Mouse (Mus musculus) liver, embryonic 16.5 days (tissue): ENCODE measurements around the gene Spats1. TPM values are rescaled to one million over a fixed set of nuclear protein-coding genes. Genes with fewer than 3 reads are reported as not detected.
A peak's percentile ranks its signal among the peaks of the same experiment; 100 is the strongest.

Experiments used
- ATAC-seq: fragments of 200-750 bp; cut with Nextera tagmentation; 2 replicates; pipeline ENCODE4 v1.8.0; 2017; ENCODE audit warnings: low read depth, mild to moderate bottlenecking, moderate number of reproducible peaks, moderate library complexity
- H3K27ac ChIP-seq: fragments of 300-500 bp; sonication (generic); 2 replicates; pipeline ENCODE4 v1.5.1; 2014; ENCODE audit warnings: mild to moderate bottlenecking, low read length
- H3K27me3 ChIP-seq: fragments of 300-500 bp; sonication (generic); 2 replicates; pipeline ENCODE4 v1.6.1; 2014; ENCODE audit warnings: low read depth, low read length, mixed read lengths; ENCODE audit not compliant: control insufficient read depth, insufficient read depth
- H3K36me3 ChIP-seq: fragments of 300-500 bp; sonication (generic); 2 replicates; pipeline ENCODE4 v1.6.1; 2014; ENCODE audit warnings: mild to moderate bottlenecking; ENCODE audit not compliant: control insufficient read depth, insufficient read depth
- H3K4me1 ChIP-seq: fragments of 300-500 bp; sonication (generic); 2 replicates; pipeline ENCODE4 v1.6.1; 2014; ENCODE audit warnings: low read depth, low read length, mixed read lengths; ENCODE audit not compliant: control insufficient read depth
- H3K4me2 ChIP-seq: fragments of 300-500 bp; sonication (generic); 2 replicates; pipeline ENCODE4 v1.6.1; 2014; ENCODE audit warnings: low read depth, low read length, mixed read lengths
- H3K4me3 ChIP-seq: fragments of 300-500 bp; sonication (generic); 2 replicates; pipeline ENCODE4 v1.5.1; 2014; ENCODE audit warnings: low read depth, mild to moderate bottlenecking, low read length
- H3K9ac ChIP-seq: fragments of 300-500 bp; sonication (generic); 2 replicates; pipeline ENCODE4 v1.6.1; 2014; ENCODE audit warnings: low read depth, low read length
- H3K9me3 ChIP-seq: fragments of 300-500 bp; sonication (generic); replicated peaks from 2 replicates; pipeline ENCODE4 v1.6.1; 2016; ENCODE audit warnings: low read length; ENCODE audit not compliant: control insufficient read depth
- WGBS: fragments of 180-500 bp; shearing (Covaris S2); extraction: QIAGEN DNeasy Blood & Tissue Kit; methylation state at CpG from one replicate; pipeline ENCODE4 v1.1.7; 2014; ENCODE audit not compliant: insufficient replicate concordance; 5-methylcytosine and 5-hydroxymethylcytosine counted together
- polyA plus RNA-seq: library from polyadenylated mRNA; unstranded; fragments of >200 nt; fragmentation: Nextera tagmentation; extraction: Ambion mirVana; gene quantifications from 2 replicates; pipeline ENCODE4 v1.2.1, GENCODE M21; 2015

Gene Spats1
- polyA plus RNA-seq, 1 experiment from 2014 or later, result 0.21 TPM

GRCm38 (mm10) chr17:45478234-45478825, 3.1 kb upstream of the Spats1 start:
- H3K4me2 ChIP-seq, result peak overlapping the region; percentile 4; the same call in 1 of the 2 replicates
- H3K9me3 ChIP-seq, result no peaks in the 10 kb centered on the region
- no peaks in the 10 kb centered on the region for H3K4me1 ChIP-seq
- H3K9ac ChIP-seq, result no peak overlapping the region
- H3K27me3 ChIP-seq, result peaks cover 18% of the 10 kb centered on the region
- H3K36me3 ChIP-seq, result no peaks in the 10 kb centered on the region
- H3K27ac ChIP-seq, result no peak overlapping the region
- ATAC-seq, result no peak
- no peak overlapping the region for H3K4me3 ChIP-seq
- 8% methylated on average over 12 of the region's 12 CpGs for whole genome bisulfite sequencing

- 65% methylated on average over 8 of the region's 8 CpGs for WGBS
- Histone ChIP-seq H3K9me3 (no peaks in the 10 kb centered on the region), H3K9ac (no peak overlapping the region), H3K4me1 (no peaks in the 10 kb centered on the region), H3K27me3 (peaks cover 18% of the 10 kb centered on the region), H3K4me3 (no peak overlapping the region), H3K27ac (no peak overlapping the region), H3K36me3 (no peaks in the 10 kb centered on the region), H3K4me2 (no peak overlapping the region)
- ATAC-seq, result no peak
Observed at GRCm38 (mm10) chr17:45474146-45474545, 1.1 kb downstream of the Spats1 start.

- Histone ChIP-seq H3K4me3 (no peak overlapping the region), H3K36me3 (no peaks in the 10 kb centered on the region), H3K27me3 (peaks cover 18% of the 10 kb centered on the region), H3K4me1 (no peaks in the 10 kb centered on the region), H3K9me3 (no peaks in the 10 kb centered on the region), H3K4me2 (no peak overlapping the region), H3K27ac (no peak overlapping the region), H3K9ac (no peak overlapping the region)
- no peak for ATAC-seq
- WGBS, result 55% methylated on average over 6 of the region's 6 CpGs
Observed at GRCm38 (mm10) chr17:45473667-45474066, 1.5 kb downstream of the Spats1 start.

GRCm38 (mm10) chr17:45470726-45471125, 4.5 kb downstream of the Spats1 start:
- Histone ChIP-seq H3K4me2 (no peak overlapping the region), H3K9ac (no peak overlapping the region), H3K4me3 (no peak overlapping the region), H3K36me3 (no peaks in the 10 kb centered on the region), H3K27ac (no peak overlapping the region), H3K9me3 (0 out of 2 replicates have a peak, but pooled peaks cover 3% of the 10 kb centered on the region), H3K4me1 (no peaks in the 10 kb centered on the region), H3K27me3 (peaks cover 12% of the 10 kb centered on the region)
- WGBS, result 55% methylated on average over 7 of the region's 7 CpGs
- ATAC-seq, result no peak

- H3K9ac ChIP-seq, result no peak overlapping the region
- no peaks in the 10 kb centered on the region; the same call in 1 of the 2 replicates for H3K27me3 ChIP-seq
- no peak for ATAC-seq
- H3K4me1 ChIP-seq, result no peaks in the 10 kb centered on the region
- no peak overlapping the region for H3K27ac ChIP-seq
- WGBS, result 66% methylated on average over 5 of the region's 5 CpGs
- no peak overlapping the region for H3K4me3 ChIP-seq
- H3K9me3 ChIP-seq, result 0 out of 2 replicates have a peak, but pooled peaks cover 3% of the 10 kb centered on the region
- H3K4me2 ChIP-seq, result no peak overlapping the region
- H3K36me3 ChIP-seq, result no peaks in the 10 kb centered on the region
Observed at GRCm38 (mm10) chr17:45468302-45468701, 6.9 kb downstream of the Spats1 start.

- 53% methylated on average over 2 of the region's 2 CpGs for WGBS
- 0 out of 2 replicates have a peak, but pooled peaks cover 3% of the 10 kb centered on the region for H3K9me3 ChIP-seq
- no peak overlapping the region for H3K27ac ChIP-seq
- H3K4me2 ChIP-seq, result no peak overlapping the region
- no peak for ATAC-seq
- no peaks in the 10 kb centered on the region for H3K27me3 ChIP-seq
- H3K9ac ChIP-seq, result no peak overlapping the region
- no peaks in the 10 kb centered on the region for H3K4me1 ChIP-seq
- H3K36me3 ChIP-seq, result no peaks in the 10 kb centered on the region
- H3K4me3 ChIP-seq, result no peak overlapping the region
Observed at GRCm38 (mm10) chr17:45466701-45467100, 8.5 kb downstream of the Spats1 start.

GRCm38 (mm10) chr17:45464255-45464654, 11.0 kb downstream of the Spats1 start:
- H3K4me1 ChIP-seq, result no peaks in the 10 kb centered on the region
- no peak overlapping the region for H3K4me3 ChIP-seq
- WGBS, result 69% methylated on average over 9 of the region's 9 CpGs
- ATAC-seq, result no peak
- H3K9me3 ChIP-seq, result 0 out of 2 replicates have a peak, but pooled peaks cover 3% of the 10 kb centered on the region
- no peak overlapping the region for H3K4me2 ChIP-seq
- no peaks in the 10 kb centered on the region for H3K36me3 ChIP-seq
- no peak overlapping the region for H3K9ac ChIP-seq
- no peaks in the 10 kb centered on the region for H3K27me3 ChIP-seq
- H3K27ac ChIP-seq, result no peak overlapping the region

- no peaks in the 10 kb centered on the region for H3K27me3 ChIP-seq
- no peak for ATAC-seq
- WGBS, result 75% methylated on average over 4 of the region's 4 CpGs
Observed at GRCm38 (mm10) chr17:45462506-45462905, 12.7 kb downstream of the Spats1 start.

GRCm38 (mm10) chr17:45459062-45459461, 16.2 kb downstream of the Spats1 start:
- no peak overlapping the region for H3K4me3 ChIP-seq
- WGBS, result 62% methylated on average over 7 of the region's 8 CpGs
- H3K36me3 ChIP-seq, result no peaks in the 10 kb centered on the region

More at GRCm38 (mm10) chr17:45462506-45462905, 12.7 kb downstream of the Spats1 start:
- no peak overlapping the region for H3K9ac ChIP-seq
- no peak overlapping the region for H3K4me2 ChIP-seq
- no peaks in the 10 kb centered on the region for H3K36me3 ChIP-seq
- H3K9me3 ChIP-seq, result 0 out of 2 replicates have a peak, but pooled peaks cover 3% of the 10 kb centered on the region
- H3K27ac ChIP-seq, result no peak overlapping the region
- H3K4me3 ChIP-seq, result no peak overlapping the region
- H3K4me1 ChIP-seq, result no peaks in the 10 kb centered on the region

More at GRCm38 (mm10) chr17:45459062-45459461, 16.2 kb downstream of the Spats1 start:
- no peak overlapping the region for H3K4me2 ChIP-seq
- no peak overlapping the region for H3K9ac ChIP-seq
- no peaks in the 10 kb centered on the region for H3K27me3 ChIP-seq
- H3K27ac ChIP-seq, result no peak overlapping the region
- no peaks in the 10 kb centered on the region for H3K9me3 ChIP-seq
- no peak for ATAC-seq
- H3K4me1 ChIP-seq, result no peaks in the 10 kb centered on the region
